Mouse (Mus musculus): ENCODE data around the gene Shc2.

GRCm38 (mm10) chr10:79595590-79595929 is 42.2 kb downstream of the Shc2 start:
- TF ChIP-seq CTCF (IDR thresholded peaks at IDR 0.05; ENCODE audit: extremely low read depth, insufficient read length, insufficient replicate concordance, low read depth, low read length) (no peak), POLR2A (IDR thresholded peaks at IDR 0.05; ENCODE audit: low read depth, low read length) (no peak)
